Mouse (Mus musculus) adrenal gland, adult (tissue): ENCODE measurements around the gene Atxn2.
A peak's percentile ranks its signal among the peaks of the same experiment; 100 is the strongest.
"Not testable (repeated sequence)": the region's sequence is repeated elsewhere in the genome, so short reads cannot be mapped to it uniquely, and the experiment has no call there.

Experiments used
- DNase-seq, 2 experiments: peaks; one replicate each; pipeline ENCODE4 v3.0.0; 2022 to 2023; ENCODE audit warnings: low spot score in 1 of 2; ENCODE audit not compliant: inconsistent age in 2 of 2

Atxn2 gene

DNA sequence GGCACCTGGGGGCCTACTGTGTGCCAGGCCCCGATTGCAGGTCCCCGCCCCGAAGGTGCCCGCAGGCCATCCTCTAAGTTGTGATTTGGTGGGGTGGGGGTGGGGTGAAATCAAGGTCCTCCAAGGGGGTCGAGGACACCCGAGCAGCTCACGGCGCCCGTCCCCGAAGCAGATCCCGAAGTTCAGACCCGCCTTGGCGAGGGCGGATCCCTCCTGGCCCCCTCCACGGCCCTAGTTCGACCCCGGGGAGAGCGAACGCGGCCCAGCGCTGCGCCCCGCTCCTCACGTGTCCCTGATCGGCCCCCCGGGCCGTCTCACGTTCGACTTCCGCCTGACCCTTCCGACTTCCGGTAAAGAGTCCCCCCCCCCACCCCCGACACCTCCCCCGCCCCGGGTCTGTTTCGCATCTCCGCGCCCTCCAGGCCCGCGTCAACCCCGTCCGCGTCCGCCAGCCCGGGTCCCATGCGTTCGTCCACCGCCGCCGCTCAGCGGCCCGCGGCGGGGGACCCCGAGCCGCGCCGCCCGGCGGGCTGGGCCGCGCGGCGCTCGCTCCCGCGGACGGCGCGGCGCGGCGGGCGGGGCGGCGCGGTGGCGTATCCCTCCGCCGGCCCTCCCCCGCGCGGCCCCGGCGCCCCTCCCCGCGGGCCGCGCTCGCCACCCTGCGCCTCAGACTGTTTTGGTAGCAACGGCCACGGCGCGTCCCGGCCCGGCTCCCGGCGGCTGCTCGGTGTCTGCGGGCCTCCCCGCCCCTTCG, at the start of gene Atxn2:
TSS of gene Atxn2 (plus strand) at position 164 of the 754 bp plus-strand sequence.
- peak; percentile 89 to 97 for DNase-seq

- peak in 1 of 2 experiments; percentile 31 for DNase-seq
These were observed 49.6 kb upstream of the Atxn2 start for GRCm38 (mm10) chr5:121661494-121661893.

DNA sequence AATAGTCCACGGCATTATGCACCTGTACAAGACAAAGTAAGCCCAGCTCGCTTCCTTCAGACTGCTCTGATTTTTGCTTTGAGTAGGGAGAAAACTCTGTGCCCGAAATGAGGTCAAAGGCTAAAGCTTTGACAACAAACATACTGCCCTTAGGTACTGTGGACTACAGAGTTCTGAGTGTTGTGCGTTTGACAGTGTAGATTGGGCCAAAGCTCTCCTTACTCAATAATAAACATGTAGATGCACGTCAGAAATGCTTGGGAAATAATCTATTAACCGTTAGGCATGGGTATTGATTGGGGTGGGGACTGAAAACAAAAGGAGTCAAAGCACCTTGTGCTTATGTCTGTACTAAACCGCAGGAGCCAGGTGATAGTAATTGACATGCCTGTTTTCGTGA, 47.7 kb upstream of the Atxn2 start:
- DNase-seq = no peak

- DNase-seq = no peak
These were observed 47.1 kb upstream of the Atxn2 start for GRCm38 (mm10) chr5:121664078-121664477.

- no peak for DNase-seq
These were observed 46.2 kb upstream of the Atxn2 start for GRCm38 (mm10) chr5:121664971-121665370.

DNA sequence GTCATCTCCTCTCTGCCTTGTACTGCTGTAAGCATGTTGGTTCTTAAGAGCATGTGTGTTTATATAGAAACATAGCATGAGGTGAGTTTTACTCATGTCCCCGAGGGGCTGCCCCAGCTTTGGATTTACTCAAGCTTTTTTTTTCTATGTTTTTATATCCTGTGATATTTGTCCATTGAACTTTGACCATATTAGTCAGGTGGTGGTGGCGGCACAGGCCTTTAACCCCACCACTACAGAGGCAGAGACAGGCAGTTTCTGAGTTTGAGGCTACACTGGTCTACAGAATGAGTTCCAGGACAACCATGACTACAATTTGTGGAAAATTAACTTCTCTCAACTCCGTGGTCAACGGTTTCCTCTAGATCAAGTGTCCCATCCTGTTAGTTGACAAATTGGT, 44.1 kb upstream of the Atxn2 start:
- no peak for DNase-seq

DNA sequence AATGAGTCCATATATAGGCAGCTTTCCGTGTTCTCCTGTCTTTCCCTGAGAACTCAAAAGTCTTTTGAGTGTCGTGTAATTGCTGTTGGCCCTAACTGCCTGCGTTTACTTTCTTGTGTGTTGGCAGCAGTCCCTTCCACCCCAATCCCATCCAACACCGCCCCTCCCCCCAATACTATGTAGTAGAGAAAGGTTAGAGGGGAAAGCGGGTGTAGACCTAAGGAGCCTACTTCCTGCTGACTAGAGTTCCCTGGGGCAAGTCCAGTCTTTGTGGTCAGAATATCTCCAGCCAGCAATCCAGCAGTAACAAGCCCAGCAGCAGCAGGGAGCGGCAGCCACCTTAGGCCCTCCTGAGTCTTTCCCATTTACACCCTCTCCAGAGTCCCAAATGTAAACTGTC, 42.7 kb upstream of the Atxn2 start:
- DNase-seq = no peak

DNA sequence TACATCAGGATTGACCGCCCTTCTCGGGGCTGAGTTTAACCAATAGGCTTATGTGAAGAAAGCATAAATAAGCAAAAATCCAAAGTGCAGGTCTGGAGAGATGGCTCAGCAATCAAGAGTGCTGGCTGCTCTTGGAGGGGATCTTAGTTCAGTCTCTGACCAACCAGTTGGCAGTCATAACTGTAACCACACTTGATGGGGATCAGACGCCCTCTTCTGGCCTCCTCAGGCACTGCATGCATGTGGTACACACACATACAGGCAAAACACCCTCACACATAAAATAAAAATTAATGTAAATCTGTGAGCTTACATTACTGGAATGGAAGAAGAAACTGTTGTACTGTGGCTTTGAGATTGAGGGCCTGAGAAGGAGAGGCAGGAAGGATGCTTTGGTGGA, 40.7 kb upstream of the Atxn2 start:
- DNase-seq = no peak

DNA sequence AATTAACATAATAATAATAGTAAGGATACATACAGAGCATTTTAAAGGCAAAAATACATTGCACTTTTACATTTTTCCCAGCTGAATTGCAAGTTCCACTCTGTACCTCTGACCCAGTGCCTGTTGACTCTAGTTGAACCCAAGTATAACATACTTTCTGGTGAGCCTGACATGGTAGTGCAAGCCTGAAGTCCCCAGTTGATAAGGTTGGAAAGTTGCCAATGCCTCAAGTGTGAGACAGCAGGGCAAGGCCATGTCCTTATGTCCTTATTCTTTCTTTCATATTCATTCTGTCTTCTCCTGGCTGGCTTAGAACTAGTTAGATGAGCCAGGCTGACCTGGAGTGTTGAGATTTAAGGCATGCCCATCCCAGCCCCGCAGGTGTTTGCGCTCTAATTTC, 28.9 kb upstream of the Atxn2 start:
- DNase-seq = peak in 1 of 2 experiments; percentile 54

DNA sequence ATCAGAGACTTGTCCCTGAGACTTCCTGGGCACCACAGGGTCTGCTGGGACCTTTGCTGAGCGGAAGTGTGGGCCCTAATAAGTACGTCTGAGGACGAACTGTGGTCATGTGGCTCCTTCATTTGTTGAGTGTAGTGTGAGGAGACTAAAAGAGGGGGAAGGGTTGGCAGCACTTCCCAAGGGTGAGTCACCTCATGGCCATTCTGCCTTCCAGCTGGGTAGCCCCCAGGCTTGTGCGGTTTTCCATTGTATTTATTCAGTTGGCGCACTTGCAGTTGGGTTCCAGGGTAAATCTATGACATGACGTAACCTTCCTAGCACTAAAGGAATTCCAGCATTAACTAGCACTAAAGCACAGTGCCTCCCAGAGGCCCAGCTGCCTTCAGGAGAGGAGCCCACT, 25.6 kb upstream of the Atxn2 start:
- peak in 1 of 2 experiments; percentile 39 for DNase-seq

DNA sequence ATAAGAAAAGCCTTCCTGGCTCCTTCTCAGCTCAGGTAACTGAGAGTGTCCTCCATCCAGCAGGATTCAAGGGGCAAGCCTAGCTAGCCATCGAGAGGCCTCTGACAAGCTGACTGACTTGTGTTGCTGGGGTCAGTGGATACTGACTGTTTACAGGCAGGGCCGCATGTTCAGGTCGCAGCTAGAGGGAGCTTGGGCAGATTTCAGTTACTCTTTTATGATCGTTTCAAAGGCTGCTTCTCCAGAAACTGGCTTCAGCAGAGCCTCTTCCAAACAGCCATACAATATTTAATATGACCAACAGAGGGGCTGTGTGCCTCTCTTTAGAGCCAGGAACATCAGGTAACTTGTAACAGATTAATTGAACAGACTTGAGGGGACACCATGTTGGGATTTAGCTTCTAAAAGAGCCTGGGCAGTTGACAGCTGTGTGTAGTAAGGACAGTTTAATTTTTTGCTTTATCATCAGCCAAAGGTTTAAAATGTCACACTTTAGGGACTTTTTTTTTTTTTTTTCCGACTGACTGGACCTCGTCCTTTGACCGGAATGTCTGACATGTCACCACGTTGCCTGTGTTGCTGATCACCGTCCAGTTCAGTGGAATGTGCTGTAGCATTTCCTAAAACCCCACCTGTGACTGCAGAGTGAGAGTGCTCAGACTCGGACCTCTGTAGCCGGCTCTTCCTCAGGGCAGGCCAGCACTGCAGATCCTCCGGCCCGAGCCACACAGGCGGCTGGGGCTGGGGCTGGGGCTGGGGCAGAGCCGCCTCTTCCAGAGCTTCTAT, 24.8 kb upstream of the Atxn2 start:
- DNase-seq = peak in 1 of 2 experiments; percentile 35

GRCm38 (mm10) chr5:121690482-121691211, 20.5 kb upstream of the Atxn2 start:
- peak; percentile 20 to 65 for DNase-seq

GRCm38 (mm10) chr5:121691436-121691835, 19.7 kb upstream of the Atxn2 start:
- DNase-seq = not testable (repeated sequence)

GRCm38 (mm10) chr5:121692897-121693296, 18.2 kb upstream of the Atxn2 start:
- no peak for DNase-seq

- DNase-seq = no peak
These were observed 14.4 kb upstream of the Atxn2 start for GRCm38 (mm10) chr5:121696761-121697160.

DNA sequence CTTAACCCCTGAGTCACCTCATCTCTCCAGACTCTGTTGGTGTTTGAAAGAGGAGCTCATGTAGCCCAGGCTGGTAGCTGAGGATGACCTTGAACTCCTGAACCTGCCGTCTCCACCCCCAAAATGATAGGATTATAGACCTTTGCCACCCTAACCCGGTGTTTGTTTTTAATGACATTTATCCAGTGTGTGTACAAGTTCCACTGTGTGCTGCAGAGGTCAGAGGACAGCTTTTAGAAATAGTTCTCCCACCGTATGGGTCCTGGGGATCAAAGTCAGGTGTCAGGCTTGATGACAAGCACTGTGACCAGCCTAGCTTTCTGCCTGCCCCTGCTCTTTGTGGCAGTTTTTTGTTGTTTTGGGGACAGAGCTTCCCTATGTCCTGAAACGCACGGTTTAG, 11.2 kb upstream of the Atxn2 start:
- DNase-seq = no peak

GRCm38 (mm10) chr5:121700496-121700895, 10.6 kb upstream of the Atxn2 start:
- peak; percentile 78 to 90 for DNase-seq

- peak; percentile 57 to 80 for DNase-seq
These were observed 9.9 kb upstream of the Atxn2 start for GRCm38 (mm10) chr5:121701111-121701769.

- no peak for DNase-seq
These were observed 7.8 kb upstream of the Atxn2 start for GRCm38 (mm10) chr5:121703341-121703740.

- DNase-seq = peak in 1 of 2 experiments; percentile 67
These were observed 6.5 kb upstream of the Atxn2 start for GRCm38 (mm10) chr5:121704512-121705248.
